Mouse (Mus musculus): ENCODE results near the gene Prss23. TPM values are rescaled to one million over a fixed set of nuclear protein-coding genes. Genes with fewer than 3 reads are reported as not detected.

Gene Prss23
- polyA plus RNA-seq (2012; fragmentation: generic; extraction: Trizol) = 98.5 TPM

GRCm38 (mm10) chr7:89526731-89527429 is at the start of gene Prss23:
Gene Prss23, minus strand, starts transcription at chr7:89527187.
- Histone ChIP-seq H3K4me2 (ENCODE audit: low read depth) (peak within 1 kb of the TSS; percentile 84), H3K36me3 (ENCODE audit: control insufficient read depth, insufficient read depth) (peaks cover 4% of the 10 kb centered on the region), H3ac (ENCODE audit: control insufficient read depth, insufficient read length) (peak within 1 kb of the TSS; percentile 19), H3K27me3 (ENCODE audit: control insufficient read depth, insufficient read depth, insufficient read length) (no peaks in the 10 kb centered on the region), H3K79me2 (ENCODE audit: control insufficient read depth, insufficient read depth) (peaks cover 17% of the 10 kb centered on the region), H3K4me3 (peak within 1 kb of the TSS; percentile 34)
- peak; percentile 87 to 93 (median 88) for TF ChIP-seq MYOD1 (IDR thresholded peaks at IDR 0.05; ENCODE audit: control insufficient read depth in 1 of 3, insufficient read length in 2 of 3, low read depth in 2 of 3)
- TF ChIP-seq USF1 (IDR thresholded peaks at IDR 0.05; ENCODE audit: low read depth) = no peak
- peak in 2 of 3 experiments; percentile 2 to 8 for TF ChIP-seq MYOG (IDR thresholded peaks at IDR 0.05; ENCODE audit: control insufficient read depth in 1 of 3, insufficient read depth in 1 of 3, insufficient read length in 2 of 3, low read depth in 2 of 3)
- peak; percentile 15 for TF ChIP-seq TCF12 (IDR thresholded peaks at IDR 0.05; ENCODE audit: insufficient read depth, poor library complexity, severe bottlenecking)
- TF ChIP-seq POLR2A (IDR thresholded peaks at IDR 0.05; ENCODE audit: insufficient read length, low read depth) = peak; percentile 49
- no peak for TF ChIP-seq CEBPB (IDR thresholded peaks at IDR 0.05; ENCODE audit: insufficient read depth, poor library complexity, severe bottlenecking)
- TF ChIP-seq TCF3 (IDR thresholded peaks at IDR 0.05; ENCODE audit: insufficient read length, low read depth) = no peak
- TF ChIP-seq POLR2AphosphoS2 (IDR thresholded peaks at IDR 0.05; ENCODE audit: insufficient read length, low read depth) = peak; percentile 29

- H3K79me2 ChIP-seq (ENCODE audit: control insufficient read depth, insufficient read depth) = no peaks in the 10 kb centered on the region
- no peaks in the 10 kb centered on the region for H3K36me3 ChIP-seq (ENCODE audit: control insufficient read depth, insufficient read depth)
- H3ac ChIP-seq (ENCODE audit: control insufficient read depth, insufficient read length) = no peak overlapping the region
Measured at GRCm38 (mm10) chr7:89576127-89576526, 49.1 kb upstream of the Prss23 start.

GRCm38 (mm10) chr7:89564569-89564968 is 37.6 kb upstream of the Prss23 start:
- Histone ChIP-seq H3K27me3 (ENCODE audit: control insufficient read depth, insufficient read depth, insufficient read length) (no peaks in the 10 kb centered on the region), H3ac (ENCODE audit: control insufficient read depth, insufficient read length) (no peak overlapping the region), H3K4me2 (ENCODE audit: low read depth) (no peak overlapping the region), H3K4me3 (no peak overlapping the region), H3K36me3 (ENCODE audit: control insufficient read depth, insufficient read depth) (no peaks in the 10 kb centered on the region), H3K79me2 (ENCODE audit: control insufficient read depth, insufficient read depth) (no peaks in the 10 kb centered on the region)
- TF ChIP-seq MYOG (IDR thresholded peaks at IDR 0.05; ENCODE audit: control insufficient read depth in 1 of 3, insufficient read depth in 1 of 3, insufficient read length in 2 of 3, low read depth in 2 of 3) (no peak), CEBPB (IDR thresholded peaks at IDR 0.05; ENCODE audit: insufficient read depth, poor library complexity, severe bottlenecking) (no peak), USF1 (IDR thresholded peaks at IDR 0.05; ENCODE audit: low read depth) (no peak), MYOD1 (IDR thresholded peaks at IDR 0.05; ENCODE audit: control insufficient read depth in 1 of 3, insufficient read length in 2 of 3, low read depth in 2 of 3) (no peak), TCF12 (IDR thresholded peaks at IDR 0.05; ENCODE audit: insufficient read depth, poor library complexity, severe bottlenecking) (no peak), SRF (IDR thresholded peaks at IDR 0.05; ENCODE audit: control insufficient read depth, insufficient read length, low read depth) (no peak), MAX (IDR thresholded peaks at IDR 0.05; ENCODE audit: low read depth) (no peak), POLR2AphosphoS2 (IDR thresholded peaks at IDR 0.05; ENCODE audit: insufficient read length, low read depth) (no peak)

More at GRCm38 (mm10) chr7:89576127-89576526, 49.1 kb upstream of the Prss23 start:
- Histone ChIP-seq H3K4me2 (ENCODE audit: low read depth) (no peak overlapping the region), H3K4me3 (no peak overlapping the region), H3K27me3 (ENCODE audit: control insufficient read depth, insufficient read depth, insufficient read length) (no peaks in the 10 kb centered on the region)
- TF ChIP-seq E2F4 (IDR thresholded peaks at IDR 0.05; ENCODE audit: insufficient read depth) = no peak
- no peak for TF ChIP-seq TCF12 (IDR thresholded peaks at IDR 0.05; ENCODE audit: insufficient read depth, poor library complexity, severe bottlenecking)
- no peak for TF ChIP-seq TCF3 (IDR thresholded peaks at IDR 0.05; ENCODE audit: insufficient read length, low read depth)
- TF ChIP-seq CEBPB (IDR thresholded peaks at IDR 0.05; ENCODE audit: insufficient read depth, poor library complexity, severe bottlenecking) = no peak
- TF ChIP-seq POLR2A (IDR thresholded peaks at IDR 0.05; ENCODE audit: insufficient read length, low read depth) = no peak
- TF ChIP-seq SRF (IDR thresholded peaks at IDR 0.05; ENCODE audit: control insufficient read depth, insufficient read length, low read depth) = no peak
- no peak for TF ChIP-seq POLR2AphosphoS2 (IDR thresholded peaks at IDR 0.05; ENCODE audit: insufficient read length, low read depth)
- TF ChIP-seq MYOG (IDR thresholded peaks at IDR 0.05; ENCODE audit: control insufficient read depth in 1 of 3, insufficient read depth in 1 of 3, insufficient read length in 2 of 3, low read depth in 2 of 3) = no peak
- TF ChIP-seq REST (IDR thresholded peaks at IDR 0.05; ENCODE audit: insufficient read depth, insufficient read length) = no peak
- TF ChIP-seq USF1 (IDR thresholded peaks at IDR 0.05; ENCODE audit: low read depth) = no peak
- TF ChIP-seq MYOD1 (IDR thresholded peaks at IDR 0.05; ENCODE audit: control insufficient read depth in 1 of 3, insufficient read length in 2 of 3, low read depth in 2 of 3) = no peak
- no peak for TF ChIP-seq MAX (IDR thresholded peaks at IDR 0.05; ENCODE audit: low read depth)

- Histone ChIP-seq H3K4me3 (no peak overlapping the region), H3K4me2 (ENCODE audit: low read depth) (peak overlapping the region; percentile 43), H3K79me2 (ENCODE audit: control insufficient read depth, insufficient read depth) (no peaks in the 10 kb centered on the region), H3K36me3 (ENCODE audit: control insufficient read depth, insufficient read depth) (no peaks in the 10 kb centered on the region), H3ac (ENCODE audit: control insufficient read depth, insufficient read length) (no peak overlapping the region), H3K27me3 (ENCODE audit: control insufficient read depth, insufficient read depth, insufficient read length) (no peaks in the 10 kb centered on the region)
- peak; percentile 48; the same call in 1 of the 2 replicates for TF ChIP-seq CEBPB (IDR thresholded peaks at IDR 0.05; ENCODE audit: insufficient read depth, poor library complexity, severe bottlenecking)
- TF ChIP-seq SRF (IDR thresholded peaks at IDR 0.05; ENCODE audit: control insufficient read depth, insufficient read length, low read depth) = no peak
Measured at GRCm38 (mm10) chr7:89563501-89563900, 36.5 kb upstream of the Prss23 start.

DNA sequence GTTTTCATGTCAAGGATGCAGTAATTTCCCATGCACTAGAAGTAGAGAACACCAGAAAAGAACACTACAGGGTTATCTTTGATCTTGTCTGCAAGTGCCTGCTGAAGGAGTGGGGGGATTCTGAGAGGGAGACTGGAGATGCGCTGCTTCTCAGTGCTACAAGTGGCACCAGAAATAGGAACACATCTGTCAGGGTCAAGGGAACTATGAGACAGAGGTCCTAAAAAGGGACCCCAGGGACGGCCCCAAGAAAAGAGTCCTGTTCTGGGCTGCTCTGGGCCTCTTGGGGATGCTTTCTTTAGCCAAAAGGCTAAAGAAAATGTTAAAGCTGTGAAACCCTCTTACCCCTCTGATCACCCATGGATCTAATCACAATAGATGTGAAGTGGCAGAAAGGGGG is 35.2 kb upstream of the Prss23 start:
- TF ChIP-seq POLR2AphosphoS2 (IDR thresholded peaks at IDR 0.05; ENCODE audit: insufficient read length, low read depth) (no peak), E2F4 (IDR thresholded peaks at IDR 0.05; ENCODE audit: insufficient read depth) (no peak), TCF12 (IDR thresholded peaks at IDR 0.05; ENCODE audit: insufficient read depth, poor library complexity, severe bottlenecking) (no peak), POLR2A (IDR thresholded peaks at IDR 0.05; ENCODE audit: insufficient read length, low read depth) (no peak), USF1 (IDR thresholded peaks at IDR 0.05; ENCODE audit: low read depth) (no peak), MYOD1 (IDR thresholded peaks at IDR 0.05; ENCODE audit: control insufficient read depth in 1 of 3, insufficient read length in 2 of 3, low read depth in 2 of 3) (no peak), REST (IDR thresholded peaks at IDR 0.05; ENCODE audit: insufficient read depth, insufficient read length) (no peak), MYOG (IDR thresholded peaks at IDR 0.05; ENCODE audit: control insufficient read depth in 1 of 3, insufficient read depth in 1 of 3, insufficient read length in 2 of 3, low read depth in 2 of 3) (no peak), SRF (IDR thresholded peaks at IDR 0.05; ENCODE audit: control insufficient read depth, insufficient read length, low read depth) (no peak)
- Histone ChIP-seq H3K36me3 (ENCODE audit: control insufficient read depth, insufficient read depth) (no peaks in the 10 kb centered on the region), H3K4me2 (ENCODE audit: low read depth) (no peak overlapping the region), H3K4me3 (no peak overlapping the region), H3ac (ENCODE audit: control insufficient read depth, insufficient read length) (no peak overlapping the region), H3K27me3 (ENCODE audit: control insufficient read depth, insufficient read depth, insufficient read length) (no peaks in the 10 kb centered on the region), H3K79me2 (ENCODE audit: control insufficient read depth, insufficient read depth) (no peaks in the 10 kb centered on the region)
